In the genomic region with DNA sequence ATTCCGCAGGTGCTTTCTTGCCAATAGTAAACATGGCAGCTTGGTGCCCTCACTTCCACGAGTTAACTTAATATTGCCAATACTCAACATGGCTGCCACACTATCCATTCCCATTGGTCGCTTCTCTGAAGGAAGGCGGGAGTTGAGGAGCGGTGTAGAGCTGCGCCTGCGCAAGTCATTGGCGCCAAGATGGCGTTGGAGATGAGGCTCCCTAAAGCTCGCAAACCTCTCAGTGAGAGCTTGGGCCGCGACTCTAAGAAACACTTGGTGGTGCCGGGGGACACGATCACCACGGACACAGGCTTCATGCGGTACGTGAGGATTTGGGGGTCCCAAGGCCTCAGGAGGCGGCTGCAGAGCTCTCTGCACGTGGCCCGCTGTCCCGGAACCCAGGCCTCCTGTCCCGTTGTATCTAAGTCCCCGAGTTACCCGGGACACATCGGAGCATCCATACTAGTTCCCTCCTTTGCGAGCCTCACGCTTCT, we compare ENCODE assay signal across 8 mouse cellular contexts. TPM values are rescaled to one million over a fixed set of nuclear protein-coding genes. Genes with fewer than 3 reads are reported as not detected.
DNase-seq lines count a peak whose midpoint lies in the region; ATAC-seq lines count a peak whose summit lies in the region.

Exosc2 (plus strand) TSS at position 165 of the 485 bp plus-strand sequence.

- H3K4me3 ChIP-seq in heart, embryonic 10.5 days: peak within 1 kb of the TSS; percentile 78
- H3K4me3 ChIP-seq in kidney, embryonic 15.5 days (replicated peaks): peak within 1 kb of the TSS; percentile 91

- peak within 1 kb of the TSS; percentile 66 for H3K4me2 ChIP-seq in kidney, embryonic 15.5 days

- peak; percentile 83 to 86 for DNase-seq in B cell, adult 2 months
- DNase-seq in brain, adult 2 months (ENCODE audit: low read depth, low spot score): peak; percentile 98
- DNase-seq in heart, embryonic 10.5 days (ENCODE audit: low spot score): peak; percentile 97
- peak; percentile 90 for DNase-seq in liver
- peak; percentile 90 to 92 for DNase-seq in spleen, postnatal 4 days (ENCODE audit: low spot score in 2 of 2)

- peaks cover 35% of the 10 kb centered on the region for H3K36me3 ChIP-seq in heart, embryonic 10.5 days
- peaks cover 30% of the 10 kb centered on the region for H3K36me3 ChIP-seq in kidney, embryonic 15.5 days

- H3K9me3 ChIP-seq in heart, embryonic 10.5 days: no peaks in the 10 kb centered on the region
- no peaks in the 10 kb centered on the region for H3K9me3 ChIP-seq in kidney, embryonic 15.5 days (replicated peaks)

- H3K9ac ChIP-seq in kidney, embryonic 15.5 days: peak within 1 kb of the TSS; percentile 83

- peak; percentile 97 for ATAC-seq in erythroblast, adult 5-6 weeks (replicated peaks; ENCODE audit: low FRiP score, poor library complexity, severe bottlenecking)
- ATAC-seq in kidney, embryonic 15.5 days (replicated peaks; ENCODE audit: low FRiP score): peak; percentile 97
- ATAC-seq in monocyte, adult 5-6 weeks (replicated peaks; ENCODE audit: insufficient number of reproducible peaks, low FRiP score, low TSS enrichment, poor library complexity, severe bottlenecking): peak; percentile 98

- H3K4me1 ChIP-seq in heart, embryonic 10.5 days: peaks cover 13% of the 10 kb centered on the region
- H3K4me1 ChIP-seq in kidney, embryonic 15.5 days: peaks cover 8% of the 10 kb centered on the region; the same call in 1 of the 2 replicates

- peaks cover under 1% of the 10 kb centered on the region; the same call in 1 of the 2 replicates for H3K27me3 ChIP-seq in heart, embryonic 10.5 days (ENCODE audit: insufficient read depth, poor library complexity, severe bottlenecking)
- H3K27me3 ChIP-seq in kidney, embryonic 15.5 days: no peaks in the 10 kb centered on the region

- peak within 1 kb of the TSS; percentile 92 for H3K27ac ChIP-seq in heart, embryonic 10.5 days
- peak within 1 kb of the TSS; percentile 84 for H3K27ac ChIP-seq in kidney, embryonic 15.5 days

- under 1% methylated on average over 27 of the region's 27 CpGs for WGBS in heart, embryonic 10.5 days
- WGBS in kidney, embryonic 15.5 days: under 1% methylated on average over 27 of the region's 27 CpGs

RNA-seq across cellular contexts. Expression of gene Exosc2, which starts in this region (rescaled TPM):
- total RNA-seq in erythroblast, adult 5-6 weeks (2015; ENCODE audit: low replicate concordance): 9.6 and 9.8 TPM in 2 replicates
- total RNA-seq in erythroblast, adult 5-6 weeks (2017; ENCODE audit: low replicate concordance): 9.2 and 9.8 TPM in 2 replicates
- polyA plus RNA-seq in heart, embryonic 10.5 days (2016; fragmentation: Nextera tagmentation; extraction: Ambion mirVana): 63.0 and 76.3 TPM in 2 replicates
- 75.7 and 77.7 TPM in 2 replicates for polyA plus RNA-seq in kidney, embryonic 15.5 days (2015; fragmentation: Nextera tagmentation; extraction: Ambion mirVana)
- 25.4 to 40.2 TPM (median 28.2 TPM) in 3 replicates for total RNA-seq in monocyte, adult 5-6 weeks (2017)

Comparison
In these comparisons a context has a peak if more than half of its experiments do, and no peak if none do; other contexts are left out.
1. Peak in every context shown above with its lines: DNase-seq, ATAC-seq, H3K4me3 ChIP-seq and H3K27ac ChIP-seq.